Mouse (Mus musculus) frontal cortex, adult (tissue): ENCODE measurements around the gene 4930469K13Rik.

Experiments used
- ATAC-seq: cut with Nextera tagmentation; 2 replicates; pipeline ENCODE4 v1.9.2; 2017; ENCODE audit warnings: mild to moderate bottlenecking, moderate library complexity, mixed read lengths; ENCODE audit not compliant: low TSS enrichment

The 4930469K13Rik gene

GRCm38 (mm10) chr11:33990002-33990401 lies 108.4 kb downstream of the 4930469K13Rik start:
- no peak for ATAC-seq

- no peak for ATAC-seq
These were observed 111.8 kb downstream of the 4930469K13Rik start for GRCm38 (mm10) chr11:33986525-33986924.

- no peak for ATAC-seq
These were observed 118.2 kb downstream of the 4930469K13Rik start for GRCm38 (mm10) chr11:33980146-33980545.

GRCm38 (mm10) chr11:33975121-33975520 lies 123.2 kb downstream of the 4930469K13Rik start:
- no peak for ATAC-seq

GRCm38 (mm10) chr11:33974341-33975040 lies 123.9 kb downstream of the 4930469K13Rik start:
- ATAC-seq, result no peak

GRCm38 (mm10) chr11:33972114-33972513 lies 126.2 kb downstream of the 4930469K13Rik start:
- ATAC-seq, result no peak

- no peak for ATAC-seq
These were observed 129.2 kb downstream of the 4930469K13Rik start for GRCm38 (mm10) chr11:33969199-33969598.

GRCm38 (mm10) chr11:33967708-33968107 lies 130.6 kb downstream of the 4930469K13Rik start:
- ATAC-seq, result no peak

GRCm38 (mm10) chr11:33965380-33965779 lies 133.0 kb downstream of the 4930469K13Rik start:
- ATAC-seq, result no peak

- ATAC-seq, result 0 out of 2 replicates have a peak, but pooled peaks have one; percentile 9
These were observed 135.5 kb downstream of the 4930469K13Rik start, which contains the start of gene Kcnmb1 for GRCm38 (mm10) chr11:33962688-33963407. TSS of gene Kcnmb1 (plus strand) at chr11:33963013.

- ATAC-seq, result no peak
These were observed 136.2 kb downstream of the 4930469K13Rik start for GRCm38 (mm10) chr11:33962178-33962577.

- no peak for ATAC-seq
These were observed 139.6 kb downstream of the 4930469K13Rik start for GRCm38 (mm10) chr11:33958713-33959112.

- no peak for ATAC-seq
These were observed 140.8 kb downstream of the 4930469K13Rik start for GRCm38 (mm10) chr11:33957595-33957994.

GRCm38 (mm10) chr11:33956623-33957022 lies 141.7 kb downstream of the 4930469K13Rik start:
- no peak for ATAC-seq

GRCm38 (mm10) chr11:33955982-33956381 lies 142.4 kb downstream of the 4930469K13Rik start:
- no peak for ATAC-seq

GRCm38 (mm10) chr11:33951684-33952625 lies 146.4 kb downstream of the 4930469K13Rik start:
- no peak for ATAC-seq

GRCm38 (mm10) chr11:33951155-33951554 lies 147.2 kb downstream of the 4930469K13Rik start:
- no peak for ATAC-seq

- ATAC-seq, result no peak
These were observed 151.9 kb downstream of the 4930469K13Rik start for GRCm38 (mm10) chr11:33946501-33946900.

GRCm38 (mm10) chr11:33944786-33945328 lies 153.5 kb downstream of the 4930469K13Rik start:
- ATAC-seq, result no peak

GRCm38 (mm10) chr11:33944067-33944785 lies 154.1 kb downstream of the 4930469K13Rik start:
- no peak for ATAC-seq

- no peak for ATAC-seq
These were observed 154.8 kb downstream of the 4930469K13Rik start for GRCm38 (mm10) chr11:33943565-33943964.
